Mouse (Mus musculus) CH12.LX (cell line): Measurements from ENCODE around the gene Tmem138.

Experiments
- CTCF ChIP-seq, 2 experiments: IDR thresholded peaks in 1 of 2; conservative IDR thresholded peaks in 1 of 2; 2 replicates each; pipeline ENCODE4 v1.5.1; 2011 to 2012; ENCODE audit warnings: low read depth in 2 of 2, low read length in 2 of 2, improper control_type of control experiment in 1 of 2, inconsistent platforms in 1 of 2, mild to moderate bottlenecking in 1 of 2, moderate library complexity in 1 of 2
- EP300 ChIP-seq: IDR thresholded peaks from 2 replicates; pipeline ENCODE4 v1.6.1; 2011; ENCODE audit warnings: low read length, improper control_type of control experiment
- MAFK ChIP-seq: IDR thresholded peaks from 2 replicates; pipeline ENCODE4 v1.6.1; 2011; ENCODE audit warnings: low read length, improper control_type of control experiment; ENCODE audit not compliant: insufficient replicate concordance
- POLR2A ChIP-seq: IDR thresholded peaks from 2 replicates; pipeline ENCODE4 v1.6.1; 2011; ENCODE audit warnings: low read depth, mild to moderate bottlenecking, improper control_type of control experiment, low read length

GRCm38 (mm10) chr19:10602247-10602769 lies 25.1 kb upstream of the Tmem138 start:
- TF ChIP-seq CTCF (conservative IDR thresholded peaks at IDR 0.05 in 1 of 2, IDR thresholded peaks at IDR 0.05 in 1 of 2; ENCODE audit: low read depth in 2 of 2, low read length in 2 of 2): no peak
- no peak for TF ChIP-seq POLR2A
- TF ChIP-seq MAFK: no peak
- no peak for TF ChIP-seq EP300
